ENCODE assay signal across 21 mouse cellular contexts in genomic region chr4:120978221-120978620, GRCm38 (mm10). TPM values are rescaled to one million over a fixed set of nuclear protein-coding genes. Genes with fewer than 3 reads are reported as not detected.
A peak's percentile ranks its signal among the peaks of the same experiment; 100 is the strongest.
DNase-seq lines count a peak whose midpoint lies in the region; ATAC-seq and TF ChIP-seq lines count a peak whose summit lies in the region.
"Had no signal": no experiment of that assay in that cellular context is flagged by ENCODE, and none has a peak within 500 bp of the region (broad histone marks: within the 10 kb centered on the region; RNA-seq: fewer than 3 reads in every experiment).

No protein-coding gene starts in this region.

- H3K27ac ChIP-seq in spleen, adult 2 months (ENCODE audit: insufficient read depth, low read length) = peak overlapping the region; percentile 44
- no peak overlapping the region for H3K27ac ChIP-seq in cerebellum, adult 2 months (ENCODE audit: insufficient read depth, low read length)
- H3K27ac ChIP-seq: embryonic facial prominence, embryonic 12.5 days; hindbrain, embryonic 12.5 days; limb, embryonic 13.5 days; liver, embryonic 13.5 days; midbrain, embryonic 12.5 days had no signal

- H3K27me3 ChIP-seq in spleen, adult 2 months (ENCODE audit: control insufficient read depth, insufficient read depth, low read length) = no peaks in the 10 kb centered on the region
- H3K27me3 ChIP-seq in cerebellum, adult 2 months (ENCODE audit: control insufficient read depth, insufficient read depth, low read length) = no peaks in the 10 kb centered on the region
- H3K27me3 ChIP-seq: embryonic facial prominence, embryonic 12.5 days; hindbrain, embryonic 12.5 days; limb, embryonic 13.5 days; liver, embryonic 13.5 days; midbrain, embryonic 12.5 days had no signal

- intact Hi-C loops in left cerebral cortex, postnatal 4 days (cut with DNase I) = no loop called here

- 20% methylated on average over 3 of the region's 3 CpGs for WGBS in spleen, adult 2 months
- 88% methylated on average over 3 of the region's 3 CpGs for WGBS in cerebellum, adult 2 months

- peak; percentile 67 for ATAC-seq in megakaryocyte, adult 5-6 weeks (ENCODE audit: poor library complexity, severe bottlenecking)
- ATAC-seq in cerebellum, adult (ENCODE audit: insufficient number of reproducible peaks, low FRiP score, low TSS enrichment) = no peak
- ATAC-seq: forebrain, embryonic 14.5 days had no signal

- no peak overlapping the region for H3K4me3 ChIP-seq in spleen, adult 2 months (ENCODE audit: extremely low read depth, insufficient read depth, insufficient read length)
- H3K4me3 ChIP-seq in cerebellum, adult 2 months (replicated peaks; ENCODE audit: insufficient read depth, low read depth, low read length) = no peak overlapping the region
- H3K4me3 ChIP-seq: embryonic facial prominence, embryonic 12.5 days; erythroblast, embryonic 14.5 days; hindbrain, embryonic 12.5 days; limb, embryonic 13.5 days; liver, embryonic 13.5 days; midbrain, embryonic 12.5 days had no signal

- TF ChIP-seq POLR2A in spleen, adult 2 months (IDR thresholded peaks at IDR 0.05; ENCODE audit: low read depth, low read length) = no peak; the same call in 1 of the 2 replicates
- TF ChIP-seq POLR2A in cerebellum, adult 2 months (IDR thresholded peaks at IDR 0.05; ENCODE audit: borderline replicate concordance, insufficient read depth, low read length) = no peak

- H3K36me3 ChIP-seq in spleen, adult 2 months (ENCODE audit: control insufficient read depth, insufficient read depth, low read length) = peaks cover 20% of the 10 kb centered on the region

- peaks cover 17% of the 10 kb centered on the region for H3K4me1 ChIP-seq in spleen, adult 2 months (ENCODE audit: control insufficient read depth, insufficient read depth, insufficient read length)
- H3K4me1 ChIP-seq in cerebellum, adult 2 months (ENCODE audit: control insufficient read depth, insufficient read depth, low read length) = peaks cover 24% of the 10 kb centered on the region
- H3K4me1 ChIP-seq: embryonic facial prominence, embryonic 12.5 days; hindbrain, embryonic 12.5 days; limb, embryonic 13.5 days; liver, embryonic 13.5 days; midbrain, embryonic 12.5 days had no signal

- no peak for TF ChIP-seq CTCF in spleen, adult 2 months (IDR thresholded peaks at IDR 0.05; ENCODE audit: extremely low read depth, insufficient read depth, insufficient read length, insufficient replicate concordance)
- no peak for TF ChIP-seq CTCF in cerebellum, adult 2 months (IDR thresholded peaks at IDR 0.05; ENCODE audit: borderline replicate concordance, insufficient read depth, low read depth, low read length)

- no peak for DNase-seq in spleen, adult 2 months (ENCODE audit: low read depth in 1 of 2, low spot score in 2 of 2)
- DNase-seq in spleen, postnatal 10 days (ENCODE audit: low spot score in 2 of 2) = no peak
- peak; percentile 28 for DNase-seq in T-cell, adult 2 months (ENCODE audit: low spot score)
- DNase-seq in left cerebral cortex, postnatal 4 days = no peak
- DNase-seq in cerebellum, adult 2 months = no peak
- no peak for DNase-seq in heart, adult 18-20 months
- DNase-seq: cerebellum, adult 9-11 months; gastrocnemius, postnatal 25 days; heart, postnatal 10 days; liver, embryonic 13.5 days; lung, embryonic 14.5 days; retina, postnatal 1 day; thymus, postnatal 4 days had no signal

RNA-seq across cellular contexts. Expression of gene Zfp69, which starts 26.7 kb away (rescaled TPM):
- polyA plus RNA-seq in spleen, adult 2 months (2012; rRNA removed) = 2.3 and 3.3 TPM in 2 replicates
- 1.0 and 2.3 TPM in 2 replicates for total RNA-seq in megakaryocyte, adult 5-6 weeks (2015)
- 0.85 and 0.92 TPM in 2 replicates for total RNA-seq in megakaryocyte, adult 5-6 weeks (2017)
- 1 to 10 TPM; 4.0 to 4.1 TPM for total RNA-seq in left cerebral cortex, postnatal 4 days (2021)
- 1.9 and 3.1 TPM in 2 replicates for polyA plus RNA-seq in cerebellum, adult 2 months (2012; rRNA removed)
- 1 to 10 TPM in 1 of 2 experiments, under 1 TPM in 1; 0.75 to 1.1 TPM for total RNA-seq in heart, adult 18-20 months (2021)

RNA-seq across cellular contexts. Expression of gene Smap2, which starts 38.8 kb away (rescaled TPM):
- 63.7 and 71.5 TPM in 2 replicates for polyA plus RNA-seq in spleen, adult 2 months (2012; rRNA removed)
- 95.9 and 115 TPM in 2 replicates for total RNA-seq in megakaryocyte, adult 5-6 weeks (2015)
- total RNA-seq in megakaryocyte, adult 5-6 weeks (2017) = 37.2 and 62.2 TPM in 2 replicates
- 100 to 1,000 TPM; 124 to 128 TPM for total RNA-seq in left cerebral cortex, postnatal 4 days (2021)
- 82.0 and 90.6 TPM in 2 replicates for polyA plus RNA-seq in cerebellum, adult 2 months (2012; rRNA removed)
- 10 to 100 TPM; 43.8 to 51.5 TPM for total RNA-seq in heart, adult 18-20 months (2021)

RNA-seq across cellular contexts. Expression of gene Exo5, which starts 53.4 kb away (rescaled TPM):
- 4.1 and 4.5 TPM in 2 replicates for polyA plus RNA-seq in spleen, adult 2 months (2012; rRNA removed)
- 8.4 and 13.8 TPM in 2 replicates for total RNA-seq in megakaryocyte, adult 5-6 weeks (2015)
- 13.4 and 20.3 TPM in 2 replicates for total RNA-seq in megakaryocyte, adult 5-6 weeks (2017)
- 10 to 100 TPM; 20.3 to 23.0 TPM for total RNA-seq in left cerebral cortex, postnatal 4 days (2021)
- polyA plus RNA-seq in cerebellum, adult 2 months (2012; rRNA removed) = 9.4 and 10.1 TPM in 2 replicates
- total RNA-seq in heart, adult 18-20 months (2021) = 1 to 10 TPM; 1.9 to 2.0 TPM
